ENCODE assay signal across 8 mouse cellular contexts in genomic region chr10:69320667-69321518, GRCm38 (mm10). TPM values are rescaled to one million over a fixed set of nuclear protein-coding genes. Genes with fewer than 3 reads are reported as not detected.
DNase-seq lines count a peak whose midpoint lies in the region; ATAC-seq and TF ChIP-seq lines count a peak whose summit lies in the region.

No protein-coding gene starts in this region.

- TF ChIP-seq EP300 in CH12.LX (IDR thresholded peaks at IDR 0.05; ENCODE audit: low read length): no peak

- peak; percentile 57 to 97; a peak in 3 of 4 replicates for TF ChIP-seq CTCF in CH12.LX (conservative IDR thresholded peaks at IDR 0.05 in 1 of 2, IDR thresholded peaks at IDR 0.05 in 1 of 2; ENCODE audit: low read depth in 2 of 2, low read length in 2 of 2)
- TF ChIP-seq CTCF in testis, adult 2 months (IDR thresholded peaks at IDR 0.05; ENCODE audit: control insufficient read depth, insufficient read depth, insufficient replicate concordance, low read depth, low read length): peak; percentile 97

- H3K27me3 ChIP-seq in CH12.LX (replicated peaks): no peaks in the 10 kb centered on the region
- no peaks in the 10 kb centered on the region for H3K27me3 ChIP-seq in forebrain, embryonic 11.5 days (ENCODE audit: control insufficient read depth, insufficient read depth, low read length)
- no peaks in the 10 kb centered on the region for H3K27me3 ChIP-seq in heart, embryonic 16.5 days (ENCODE audit: control insufficient read depth, insufficient read depth, low read length)
- no peaks in the 10 kb centered on the region for H3K27me3 ChIP-seq in liver, embryonic 16.5 days (ENCODE audit: control insufficient read depth, insufficient read depth, low read depth, low read length)
- H3K27me3 ChIP-seq in neural tube, embryonic 14.5 days (ENCODE audit: control insufficient read depth, insufficient read depth, low read length): no peaks in the 10 kb centered on the region
- H3K27me3 ChIP-seq in testis, adult 2 months (ENCODE audit: control insufficient read depth, insufficient read depth, low read length): no peaks in the 10 kb centered on the region

- in situ Hi-C loops in CH12.LX (cut with MboI; ENCODE audit: low pct_ligation_motif_present, low pct_unique_long_range_greater_than_20kb, low sequenced_read_pairs): loop anchor here (25.0 kb wide), 3 partner anchors 309 to 534 kb away; no protein-coding TSS in a partner anchor

- WGBS in forebrain, embryonic 11.5 days: 46% methylated on average over 21 of the region's 21 CpGs
- WGBS in heart, embryonic 16.5 days: 41% methylated on average over 21 of the region's 21 CpGs
- WGBS in liver, embryonic 16.5 days (ENCODE audit: insufficient replicate concordance): 34% methylated on average over 21 of the region's 21 CpGs
- 47% methylated on average over 21 of the region's 21 CpGs for WGBS in neural tube, embryonic 14.5 days

- no peak overlapping the region for H3K4me3 ChIP-seq in CH12.LX (replicated peaks in 1 of 3; ENCODE audit: low read depth in 2 of 3, low read length in 2 of 3, poor library complexity in 1 of 3)
- no peak overlapping the region for H3K4me3 ChIP-seq in forebrain, embryonic 11.5 days (ENCODE audit: low read depth, low read length)
- peak overlapping the region; percentile 22; the same call in 1 of the 2 replicates for H3K4me3 ChIP-seq in heart, embryonic 16.5 days (ENCODE audit: low read length)
- H3K4me3 ChIP-seq in liver, embryonic 16.5 days (ENCODE audit: low read depth, low read length): peak overlapping the region; percentile 30; the same call in 1 of the 2 replicates
- no peak overlapping the region for H3K4me3 ChIP-seq in neural tube, embryonic 14.5 days (ENCODE audit: low read depth, low read length)
- no peak overlapping the region; the same call in 1 of the 2 replicates for H3K4me3 ChIP-seq in testis, adult 2 months (ENCODE audit: control insufficient read depth, low read depth, low read length)

- H3K36me3 ChIP-seq in CH12.LX (replicated peaks in 1 of 2; ENCODE audit: control insufficient read depth in 1 of 2, insufficient read depth in 1 of 2, low read length in 1 of 2): no peaks in the 10 kb centered on the region
- no peaks in the 10 kb centered on the region for H3K36me3 ChIP-seq in forebrain, embryonic 11.5 days (ENCODE audit: control insufficient read depth, insufficient read depth, low read length)
- H3K36me3 ChIP-seq in heart, embryonic 16.5 days (ENCODE audit: control insufficient read depth, insufficient read depth): no peaks in the 10 kb centered on the region
- no peaks in the 10 kb centered on the region for H3K36me3 ChIP-seq in liver, embryonic 16.5 days (ENCODE audit: control insufficient read depth, insufficient read depth)
- H3K36me3 ChIP-seq in neural tube, embryonic 14.5 days (ENCODE audit: control insufficient read depth, insufficient read depth, low read length): no peaks in the 10 kb centered on the region
- H3K36me3 ChIP-seq in testis, adult 2 months (ENCODE audit: control insufficient read depth, insufficient read depth, low read length): no peaks in the 10 kb centered on the region

- peaks cover 10% of the 10 kb centered on the region for H3K9me3 ChIP-seq in CH12.LX (replicated peaks; ENCODE audit: low read length)
- no peaks in the 10 kb centered on the region; the same call in 1 of the 2 replicates for H3K9me3 ChIP-seq in forebrain, embryonic 11.5 days (ENCODE audit: control insufficient read depth, low read length)
- no peaks in the 10 kb centered on the region for H3K9me3 ChIP-seq in heart, embryonic 16.5 days (replicated peaks; ENCODE audit: control insufficient read depth, low read length)
- no peaks in the 10 kb centered on the region for H3K9me3 ChIP-seq in liver, embryonic 16.5 days (replicated peaks; ENCODE audit: control insufficient read depth, low read length)
- H3K9me3 ChIP-seq in neural tube, embryonic 14.5 days (ENCODE audit: control insufficient read depth, low read length): no peaks in the 10 kb centered on the region

- peaks cover 0 to 11% of the 10 kb centered on the region in 2 experiments; a peak in 2 of 4 replicates for H3K4me1 ChIP-seq in CH12.LX (ENCODE audit: control insufficient read depth in 1 of 2, insufficient read depth in 2 of 2)
- H3K4me1 ChIP-seq in forebrain, embryonic 11.5 days (replicated peaks; ENCODE audit: control insufficient read depth, insufficient read depth, low read length): no peaks in the 10 kb centered on the region
- H3K4me1 ChIP-seq in heart, embryonic 16.5 days (ENCODE audit: control insufficient read depth, insufficient read depth, low read length): no peaks in the 10 kb centered on the region
- H3K4me1 ChIP-seq in liver, embryonic 16.5 days (ENCODE audit: control insufficient read depth, low read depth, low read length): no peaks in the 10 kb centered on the region
- H3K4me1 ChIP-seq in neural tube, embryonic 14.5 days (ENCODE audit: control insufficient read depth, insufficient read depth, low read length): no peaks in the 10 kb centered on the region
- peaks cover 16% of the 10 kb centered on the region for H3K4me1 ChIP-seq in testis, adult 2 months (ENCODE audit: control insufficient read depth, insufficient read depth, low read length)

- ATAC-seq in forebrain, embryonic 11.5 days (replicated peaks; ENCODE audit: low FRiP score): peak; percentile 74; the same call in 1 of the 2 replicates
- peak; percentile 65; the same call in 1 of the 2 replicates for ATAC-seq in heart, embryonic 16.5 days (replicated peaks; ENCODE audit: extremely low read depth, insufficient read depth, low FRiP score)
- peak; percentile 72 for ATAC-seq in liver, embryonic 16.5 days (ENCODE audit: low read depth)
- ATAC-seq in neural tube, embryonic 14.5 days (ENCODE audit: low read depth): peak; percentile 81; the same call in 1 of the 2 replicates

- no peaks in the 10 kb centered on the region for H3K79me2 ChIP-seq in CH12.LX (replicated peaks; ENCODE audit: control insufficient read depth, extremely low read depth, insufficient read depth, poor library complexity, severe bottlenecking)

- peak; percentile 93 for TF ChIP-seq RAD21 in CH12.LX (IDR thresholded peaks at IDR 0.05; ENCODE audit: low read depth, low read length)

- TF ChIP-seq POLR2A in CH12.LX (IDR thresholded peaks at IDR 0.05; ENCODE audit: low read depth, low read length): no peak
- no peak for TF ChIP-seq POLR2A in testis, adult 2 months (IDR thresholded peaks at IDR 0.05; ENCODE audit: control insufficient read depth, low read depth, low read length)

- dilution Hi-C loops in CH12.LX (cut with MboI; ENCODE audit: extremely low pct_ligation_motif_present, extremely low pct_unique_long_range_greater_than_20kb, low sequenced_read_pairs): no loop called here

- DNase-seq in CH12.LX (ENCODE audit: extremely low read depth): peak; percentile 91
- peak; percentile 45 for DNase-seq in c-Kit-positive CD71-positive TER-119-negative erythroid progenitor cells, embryonic 14.5 days (ENCODE audit: low read depth)
- DNase-seq in forebrain, embryonic 11.5 days (ENCODE audit: low spot score): peak; percentile 89
- peak; percentile 94 to 95 for DNase-seq in kidney, postnatal 4 days

- no peak overlapping the region for H3K9ac ChIP-seq in CH12.LX (ENCODE audit: insufficient read depth, low read depth)
- H3K9ac ChIP-seq in forebrain, embryonic 11.5 days (ENCODE audit: low read length): no peak overlapping the region
- H3K9ac ChIP-seq in heart, embryonic 16.5 days (ENCODE audit: low read length): no peak overlapping the region
- H3K9ac ChIP-seq in liver, embryonic 16.5 days (ENCODE audit: low read depth, low read length): no peak overlapping the region
- no peak overlapping the region for H3K9ac ChIP-seq in neural tube, embryonic 14.5 days (replicated peaks; ENCODE audit: low read depth, low read length)

- H3K27ac ChIP-seq in CH12.LX (ENCODE audit: insufficient read depth, low read depth): no peak overlapping the region
- H3K27ac ChIP-seq in forebrain, embryonic 11.5 days (ENCODE audit: low read depth, low read length): no peak overlapping the region
- no peak overlapping the region for H3K27ac ChIP-seq in heart, embryonic 16.5 days (ENCODE audit: low read length)
- H3K27ac ChIP-seq in liver, embryonic 16.5 days (ENCODE audit: low read length): no peak overlapping the region
- no peak overlapping the region for H3K27ac ChIP-seq in neural tube, embryonic 14.5 days (ENCODE audit: low read depth, low read length)
- no peak overlapping the region for H3K27ac ChIP-seq in testis, adult 2 months (ENCODE audit: control insufficient read depth, insufficient read depth, low read depth, low read length)

- H3K4me2 ChIP-seq in CH12.LX (ENCODE audit: insufficient read depth, low read depth, poor library complexity, severe bottlenecking): no peak overlapping the region
- no peak overlapping the region for H3K4me2 ChIP-seq in forebrain, embryonic 11.5 days (ENCODE audit: low read depth, low read length, severe bottlenecking)
- H3K4me2 ChIP-seq in heart, embryonic 16.5 days (ENCODE audit: low read depth, low read length): peak overlapping the region; percentile 54
- peak overlapping the region; percentile 30; the same call in 1 of the 2 replicates for H3K4me2 ChIP-seq in liver, embryonic 16.5 days (ENCODE audit: low read depth, low read length)
- peak overlapping the region; percentile 12; the same call in 1 of the 2 replicates for H3K4me2 ChIP-seq in neural tube, embryonic 14.5 days (ENCODE audit: low read depth, low read length)

TF ChIP-seq in CH12.LX, 34 proteins besides CTCF, POLR2A, EP300 and RAD21 (continues in another document):
- TF ChIP-seq E2F4 (IDR thresholded peaks at IDR 0.05; ENCODE audit: insufficient replicate concordance, low read depth, low read length): no peak
- peak; percentile 73; the same call in 1 of the 2 replicates for TF ChIP-seq MAZ (IDR thresholded peaks at IDR 0.05; ENCODE audit: low read depth, low read length)
- TF ChIP-seq JUND (conservative IDR thresholded peaks at IDR 0.05; ENCODE audit: low read depth, low read length): 0 out of 2 replicates have a peak, but pooled peaks have one; percentile 23
- TF ChIP-seq USF1 (IDR thresholded peaks at IDR 0.05; ENCODE audit: low read depth, low read length): no peak
- TF ChIP-seq MAFK (IDR thresholded peaks at IDR 0.05; ENCODE audit: insufficient replicate concordance, low read length): no peak
- no peak for TF ChIP-seq MYC (IDR thresholded peaks at IDR 0.05; ENCODE audit: low read depth, low read length)
- no peak for TF ChIP-seq KAT2A (IDR thresholded peaks at IDR 0.05; ENCODE audit: insufficient replicate concordance, low read length)
- no peak for TF ChIP-seq POLR2AphosphoS2 (IDR thresholded peaks at IDR 0.05; ENCODE audit: low read depth, low read length)

RNA-seq across cellular contexts. Expression of gene Cdk1, which starts 31.8 kb away (rescaled TPM):
- 244 and 294 TPM in 2 replicates for total RNA-seq in CH12.LX (2012; rRNA removed)
- total RNA-seq in CH12.LX (2014; rRNA removed): 768 and 838 TPM in 2 replicates
- 203 and 221 TPM in 2 replicates for polyA plus RNA-seq in CH12.LX (2012; ENCODE audit: insufficient read length, low read depth)
- 446 and 479 TPM in 2 replicates for polyA plus RNA-seq in forebrain, embryonic 11.5 days (2014; fragmentation: Nextera tagmentation; extraction: Ambion mirVana)
- 336 and 381 TPM in 2 replicates for polyA plus RNA-seq in heart, embryonic 16.5 days (2015; fragmentation: Nextera tagmentation; extraction: Ambion mirVana)
- polyA plus RNA-seq in liver, embryonic 16.5 days (2015; fragmentation: Nextera tagmentation; extraction: Ambion mirVana): 254 and 271 TPM in 2 replicates
- polyA plus RNA-seq in neural tube, embryonic 14.5 days (2014; fragmentation: Nextera tagmentation; extraction: Ambion mirVana): 30.0 and 47.0 TPM in 2 replicates
- polyA plus RNA-seq in testis, adult 2 months (2012; rRNA removed): 49.2 and 49.5 TPM in 2 replicates

Comparison
In these comparisons a context has a peak if more than half of its experiments do, and no peak if none do; other contexts are left out.
1. H3K4me2 ChIP-seq: peak in heart, embryonic 16.5 days (single experiment), liver, embryonic 16.5 days (single experiment) and neural tube, embryonic 14.5 days (single experiment); none in CH12.LX (single experiment) and forebrain, embryonic 11.5 days (single experiment).
2. H3K4me3 ChIP-seq: peak in heart, embryonic 16.5 days (single experiment) and liver, embryonic 16.5 days (single experiment); none in CH12.LX (0 of 3), forebrain, embryonic 11.5 days (single experiment), neural tube, embryonic 14.5 days (single experiment) and testis, adult 2 months (single experiment).
3. Peak in every context shown above with its lines, with median percentiles within 50 percentile points of each other: DNase-seq and ATAC-seq.